Mouse (Mus musculus) MEL (cell line): ENCODE measurements around the gene Gpr61. TPM values are rescaled to one million over a fixed set of nuclear protein-coding genes. Genes with fewer than 3 reads are reported as not detected.

Source experiments
- DNase-seq: peaks from one replicate; pipeline ENCODE4 v3.0.0; 2011; ENCODE audit warnings: low read depth, low spot score
- H3K27ac ChIP-seq: 2 replicates; pipeline ENCODE4 v1.5.1; 2012; ENCODE audit warnings: low read depth, mild to moderate bottlenecking, control low read depth, low read length, moderate library complexity; ENCODE audit not compliant: control insufficient read depth
- H3K27me3 ChIP-seq, 2 experiments: fragments of 150-350 bp in 1 of 2; sonication (generic) in 1 of 2; 2 replicates each; pipeline ENCODE4 v1.6.1; 2012; ENCODE audit warnings: low read length in 2 of 2, mild to moderate bottlenecking in 2 of 2, improper control_type of control experiment in 1 of 2, moderate library complexity in 1 of 2; ENCODE audit not compliant: insufficient read depth in 2 of 2, control insufficient read depth in 1 of 2
- H3K36me3 ChIP-seq, 2 experiments: 2 replicates each; pipeline ENCODE4 v1.6.1; 2012 to 2014; ENCODE audit warnings: low read length in 2 of 2, improper control_type of control experiment in 1 of 2, inconsistent platforms in 1 of 2, mild to moderate bottlenecking in 1 of 2; ENCODE audit not compliant: insufficient read depth in 2 of 2, control insufficient read depth in 1 of 2
- H3K4me1 ChIP-seq, 2 experiments: fragments of 150-350 bp in 1 of 2; sonication (generic) in 1 of 2; 2 replicates each; pipeline ENCODE4 v1.6.1; 2012; ENCODE audit warnings: low read length in 2 of 2, improper control_type of control experiment in 1 of 2, mild to moderate bottlenecking in 1 of 2; ENCODE audit not compliant: insufficient read depth in 2 of 2, control insufficient read depth in 1 of 2
- H3K4me3 ChIP-seq, 2 experiments: fragments of 150-350 bp in 1 of 2; sonication (generic) in 1 of 2; 2 replicates each; pipeline ENCODE4 v1.5.1; 2012; ENCODE audit warnings: low read depth in 2 of 2, low read length in 2 of 2, mild to moderate bottlenecking in 2 of 2, moderate library complexity in 2 of 2, control low read depth in 1 of 2, improper control_type of control experiment in 1 of 2; ENCODE audit not compliant: control insufficient read depth in 1 of 2, insufficient read depth in 1 of 2
- H3K79me2 ChIP-seq: 2 replicates; pipeline ENCODE4 v1.6.1; 2012; ENCODE audit warnings: mild to moderate bottlenecking, low read length, moderate library complexity; ENCODE audit not compliant: control insufficient read depth, poor library complexity, insufficient read depth
- H3K9ac ChIP-seq: 2 replicates; pipeline ENCODE4 v1.6.1; 2012; ENCODE audit warnings: low read depth, mild to moderate bottlenecking, control low read depth, low read length, moderate library complexity; ENCODE audit not compliant: control insufficient read depth, poor library complexity, severe bottlenecking
- H3K9me3 ChIP-seq: fragments of 150-350 bp; sonication (generic); replicated peaks from 2 replicates; pipeline ENCODE4 v1.6.1; 2012; ENCODE audit warnings: mild to moderate bottlenecking, low read length, improper control_type of control experiment, moderate library complexity; ENCODE audit not compliant: insufficient read depth
- BHLHE40 ChIP-seq: IDR thresholded peaks from 2 replicates; pipeline ENCODE4 v1.6.1; 2012; ENCODE audit warnings: low read depth, mild to moderate bottlenecking, inconsistent platforms, low read length, improper control_type of control experiment, borderline replicate concordance
- CHD1 ChIP-seq: IDR thresholded peaks from 2 replicates; pipeline ENCODE4 v1.6.1; 2012; ENCODE audit warnings: low read depth, mild to moderate bottlenecking, inconsistent platforms, low read length, improper control_type of control experiment
- CHD2 ChIP-seq: IDR thresholded peaks from 2 replicates; pipeline ENCODE4 v1.6.1; 2011; ENCODE audit warnings: low read length, improper control_type of control experiment
- E2F4 ChIP-seq: IDR thresholded peaks from 2 replicates; pipeline ENCODE4 v1.6.1; 2011; ENCODE audit warnings: low read depth, low read length, improper control_type of control experiment, borderline replicate concordance
- ELF1 ChIP-seq: IDR thresholded peaks from 2 replicates; pipeline ENCODE4 v1.6.1; 2014; ENCODE audit warnings: low read depth, mild to moderate bottlenecking, inconsistent platforms, low read length, improper control_type of control experiment, moderate library complexity
- EP300 ChIP-seq, 2 experiments: IDR thresholded peaks; 2 replicates each; pipeline ENCODE4 v1.6.1; 2011; ENCODE audit warnings: improper control_type of control experiment in 2 of 2, low read length in 2 of 2, low read depth in 1 of 2, mild to moderate bottlenecking in 1 of 2
- ETS1 ChIP-seq: IDR thresholded peaks from 2 replicates; pipeline ENCODE4 v1.6.1; 2012; ENCODE audit warnings: low read depth, mild to moderate bottlenecking, inconsistent platforms, low read length, improper control_type of control experiment, moderate library complexity
- GABPA ChIP-seq: IDR thresholded peaks from 2 replicates; pipeline ENCODE4 v1.6.1; 2012; ENCODE audit warnings: low read depth, mild to moderate bottlenecking, inconsistent platforms, low read length, improper control_type of control experiment, moderate library complexity
- JUND ChIP-seq: IDR thresholded peaks from 2 replicates; pipeline ENCODE4 v1.6.1; 2011; ENCODE audit warnings: low read depth, mild to moderate bottlenecking, improper control_type of control experiment, low read length
- KAT2A ChIP-seq: conservative IDR thresholded peaks from 2 replicates; pipeline ENCODE4 v1.6.1; 2012; ENCODE audit warnings: low read depth, low read length, improper control_type of control experiment, inconsistent platforms
- MAFK ChIP-seq: IDR thresholded peaks from 2 replicates; pipeline ENCODE4 v1.6.1; 2011; ENCODE audit warnings: low read depth, mild to moderate bottlenecking, low read length, improper control_type of control experiment, borderline replicate concordance
- MAZ ChIP-seq: IDR thresholded peaks from 2 replicates; pipeline ENCODE4 v1.6.1; 2012; ENCODE audit warnings: low read depth, mild to moderate bottlenecking, inconsistent platforms, low read length, improper control_type of control experiment
- MXI1 ChIP-seq: IDR thresholded peaks from 2 replicates; pipeline ENCODE4 v1.6.1; 2011; ENCODE audit warnings: mild to moderate bottlenecking, low read depth, low read length, improper control_type of control experiment
- MYB ChIP-seq: IDR thresholded peaks from 2 replicates; pipeline ENCODE4 v1.6.1; 2011; ENCODE audit warnings: mild to moderate bottlenecking, low read depth, low read length, improper control_type of control experiment
- MYC ChIP-seq: IDR thresholded peaks from 2 replicates; pipeline ENCODE4 v1.6.1; 2011; ENCODE audit warnings: low read depth, mild to moderate bottlenecking, low read length, improper control_type of control experiment, moderate library complexity
- NELFE ChIP-seq: IDR thresholded peaks from 2 replicates; pipeline ENCODE4 v1.6.1; 2011; ENCODE audit warnings: low read depth, low read length, improper control_type of control experiment
- NRF1 ChIP-seq: IDR thresholded peaks from 2 replicates; pipeline ENCODE4 v1.6.1; 2014; ENCODE audit warnings: low read depth, mild to moderate bottlenecking, inconsistent platforms, low read length, improper control_type of control experiment, moderate library complexity; ENCODE audit not compliant: poor library complexity, insufficient read depth, severe bottlenecking
- POLR2AphosphoS2 ChIP-seq: IDR thresholded peaks from 2 replicates; pipeline ENCODE4 v1.6.1; 2011; ENCODE audit warnings: low read length, improper control_type of control experiment
- POLR2AphosphoS5 ChIP-seq: IDR thresholded peaks from 2 replicates; pipeline ENCODE4 v1.6.1; 2012; ENCODE audit warnings: low read depth, borderline replicate concordance, mild to moderate bottlenecking, inconsistent platforms, low read length, moderate library complexity, mixed read lengths
- RCOR1 ChIP-seq: IDR thresholded peaks from 2 replicates; pipeline ENCODE4 v1.6.1; 2012; ENCODE audit warnings: low read depth, mild to moderate bottlenecking, inconsistent platforms, low read length, improper control_type of control experiment
- SIN3A ChIP-seq: IDR thresholded peaks from 2 replicates; pipeline ENCODE4 v1.6.1; 2012; ENCODE audit warnings: low read length, improper control_type of control experiment, inconsistent platforms
- TAL1 ChIP-seq: IDR thresholded peaks from 2 replicates; pipeline ENCODE4 v1.6.1; 2012; ENCODE audit warnings: mild to moderate bottlenecking, inconsistent platforms, low read length, moderate library complexity, mixed read lengths
- UBTF ChIP-seq: IDR thresholded peaks from 2 replicates; pipeline ENCODE4 v1.6.1; 2012; ENCODE audit warnings: low read depth, mild to moderate bottlenecking, inconsistent platforms, low read length, improper control_type of control experiment, moderate library complexity, borderline replicate concordance; ENCODE audit not compliant: insufficient read depth
- USF1 ChIP-seq: IDR thresholded peaks from 2 replicates; pipeline ENCODE4 v1.6.1; 2014; ENCODE audit warnings: low read depth, mild to moderate bottlenecking, inconsistent platforms, low read length, improper control_type of control experiment, moderate library complexity
- USF2 ChIP-seq, 2 experiments: IDR thresholded peaks; 2 replicates each; pipeline ENCODE4 v1.6.1; 2011 to 2012; ENCODE audit warnings: improper control_type of control experiment in 2 of 2, low read length in 2 of 2, borderline replicate concordance in 1 of 2, inconsistent platforms in 1 of 2, low read depth in 1 of 2, mild to moderate bottlenecking in 1 of 2; ENCODE audit not compliant: insufficient read depth in 1 of 2
- ZKSCAN1 ChIP-seq: IDR thresholded peaks from 2 replicates; pipeline ENCODE4 v1.6.1; 2012; ENCODE audit warnings: low read depth, mild to moderate bottlenecking, inconsistent platforms, low read length, improper control_type of control experiment, moderate library complexity
- ZMIZ1 ChIP-seq: IDR thresholded peaks from 2 replicates; pipeline ENCODE4 v1.6.1; 2012; ENCODE audit warnings: low read depth, mild to moderate bottlenecking, inconsistent platforms, low read length, improper control_type of control experiment, moderate library complexity
- ZNF384 ChIP-seq: IDR thresholded peaks from 2 replicates; pipeline ENCODE4 v1.6.1; 2012; ENCODE audit warnings: low read depth, mild to moderate bottlenecking, inconsistent platforms, low read length, improper control_type of control experiment
- polyA plus RNA-seq, 2 experiments: library from polyadenylated mRNA; stranded (reverse) in 1 of 2; unstranded in 1 of 2; fragments of >175 nt in 1 of 2; fragments of >200 nt in 1 of 2; gene quantifications; 2 replicates each; pipeline versions ENCODE4 v1.2.1 to v1.2.4; 2012; ENCODE audit warnings: low replicate concordance in 2 of 2, low read depth in 1 of 2; ENCODE audit not compliant: insufficient read length in 2 of 2, insufficient read depth in 1 of 2, missing spikeins in 1 of 2
- total RNA-seq: library from RNA; depleted of rRNA; stranded (reverse); fragments of 300-350 nt; gene quantifications from 2 replicates; pipeline ENCODE4 v1.2.3, GENCODE M21; 2012

Gene Gpr61
- total and polyA plus RNA-seq, 3 experiments = 0.04 to 0.07 TPM; not detected in 1

GRCm38 (mm10) chr3:108126327-108126726 lies 28.4 kb downstream of the Gpr61 start:
- peaks cover 28 to 50% of the 10 kb centered on the region in 2 experiments for H3K4me1 ChIP-seq
- no peak for DNase-seq
- no peaks in the 10 kb centered on the region for H3K9me3 ChIP-seq
- H3K4me3 ChIP-seq = no peak overlapping the region
- no peak overlapping the region for H3K9ac ChIP-seq
- H3K27ac ChIP-seq = no peak overlapping the region
- peaks cover 20 to 57% of the 10 kb centered on the region in 2 experiments for H3K36me3 ChIP-seq
- no peaks in the 10 kb centered on the region for H3K27me3 ChIP-seq
- no peak for TF ChIP-seq ZKSCAN1
- TF ChIP-seq GABPA = no peak
- no peak for TF ChIP-seq POLR2AphosphoS2
- TF ChIP-seq MAZ = no peak
- TF ChIP-seq KAT2A = no peak
- TF ChIP-seq TAL1 = no peak
- no peak for TF ChIP-seq POLR2AphosphoS5
- no peak for TF ChIP-seq CHD2
- TF ChIP-seq BHLHE40 = no peak
- no peak for TF ChIP-seq USF2 (IDR thresholded peaks at IDR 0.05; ENCODE audit: borderline replicate concordance in 1 of 2, insufficient read depth in 1 of 2, low read depth in 1 of 2, low read length in 2 of 2)
- no peak for TF ChIP-seq RCOR1
- no peak for TF ChIP-seq NRF1
- TF ChIP-seq NELFE = no peak
- no peak for TF ChIP-seq MYC
- no peak for TF ChIP-seq MXI1
- no peak for TF ChIP-seq SIN3A
- no peak for TF ChIP-seq ZNF384
- no peak for TF ChIP-seq JUND
- no peak for TF ChIP-seq CHD1
- no peak for TF ChIP-seq USF1
- peaks cover 22% of the 10 kb centered on the region for H3K79me2 ChIP-seq

- no peak overlapping the region for H3K4me3 ChIP-seq
- H3K36me3 ChIP-seq = peaks cover 34 to 38% of the 10 kb centered on the region in 2 experiments
- no peak overlapping the region for H3K27ac ChIP-seq
- no peaks in the 10 kb centered on the region for H3K27me3 ChIP-seq
- no peak for DNase-seq
- H3K79me2 ChIP-seq = peaks cover 17% of the 10 kb centered on the region
- no peak overlapping the region for H3K9ac ChIP-seq
- H3K4me1 ChIP-seq = peaks cover 9 to 34% of the 10 kb centered on the region in 2 experiments
- H3K9me3 ChIP-seq = no peaks in the 10 kb centered on the region
- TF ChIP-seq MXI1 = no peak
- no peak for TF ChIP-seq MYB
- TF ChIP-seq ZMIZ1 = no peak
- TF ChIP-seq POLR2AphosphoS5 = no peak
- TF ChIP-seq UBTF = no peak
- TF ChIP-seq EP300 (IDR thresholded peaks at IDR 0.05; ENCODE audit: low read depth in 1 of 2, low read length in 2 of 2) = no peak
- no peak for TF ChIP-seq NRF1
- TF ChIP-seq CHD1 = no peak
- no peak for TF ChIP-seq E2F4
- no peak for TF ChIP-seq MAZ
- no peak for TF ChIP-seq ELF1
- no peak for TF ChIP-seq MAFK
- no peak for TF ChIP-seq POLR2AphosphoS2
- no peak for TF ChIP-seq ZNF384
- no peak for TF ChIP-seq ETS1
- TF ChIP-seq, all 39 proteins: peak for 0
Measured at GRCm38 (mm10) chr3:108124131-108124530, 30.6 kb downstream of the Gpr61 start.
